Mouse (Mus musculus) adipose tissue, adult 10 weeks (tissue): Measurements from ENCODE around the gene 4930503E14Rik. TPM values are rescaled to one million over a fixed set of nuclear protein-coding genes. Genes with fewer than 3 reads are reported as not detected.

Source experiments
- polyA plus RNA-seq: library from polyadenylated mRNA; stranded (reverse); fragments of 350-450 nt; fragmentation: Illumina TruSeq; extraction: RNeasy Lipid Tissue Mini Kit (QIAGEN cat#74804); gene quantifications from one replicate; pipeline ENCODE4 v1.2.3, GENCODE M21; 2014; ENCODE audit warnings: low read depth, low replicate concordance

The 4930503E14Rik gene
- polyA plus RNA-seq, result not detected

DNA sequence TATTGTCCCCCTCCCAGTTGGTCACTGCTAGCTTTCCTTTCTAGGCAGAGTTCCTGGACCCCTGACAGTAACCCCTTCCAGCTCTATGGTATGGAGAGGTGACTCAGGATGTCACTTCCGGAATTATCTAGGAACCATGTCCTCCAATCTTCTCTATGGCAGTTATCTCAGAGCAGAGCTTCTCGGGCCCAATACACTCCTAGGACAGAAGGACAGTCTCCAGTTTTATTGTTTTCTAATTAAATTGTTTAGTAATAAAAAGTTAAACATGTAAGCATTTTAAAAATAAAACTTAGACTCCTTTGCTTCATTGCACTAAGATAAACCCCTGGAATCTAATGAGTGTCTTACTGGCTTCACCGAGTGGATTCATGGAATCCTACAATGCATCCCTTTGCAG lies at the start of gene 4930503E14Rik:
Gene 4930503E14Rik (minus strand): TSS at position 101 of the 400 bp plus-strand sequence.

GRCm38 (mm10) chr14:44197361-44197760 lies 15.7 kb downstream of the 4930503E14Rik start, which contains the start of gene Gm8212:
TSS of gene Gm8212 (plus strand) at chr14:44197661.

DNA sequence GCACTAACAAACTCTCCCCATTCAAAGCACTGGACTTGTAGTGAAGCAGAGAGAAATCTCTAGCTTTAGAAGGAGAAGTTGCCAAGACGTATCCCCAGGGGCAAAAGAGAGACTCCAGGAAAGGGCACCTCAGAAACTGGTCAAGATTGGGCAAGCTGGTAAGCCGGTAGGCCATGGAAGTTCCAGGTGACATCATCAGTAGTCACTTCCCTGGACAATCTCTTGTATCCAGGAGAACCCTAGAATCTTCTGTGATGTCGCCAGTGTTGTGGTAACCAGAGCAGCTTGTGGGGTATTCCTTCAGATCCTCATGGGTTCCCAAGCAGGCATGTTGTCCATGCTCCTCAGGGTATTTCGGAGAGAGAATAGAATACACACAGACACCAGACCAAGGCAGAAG lies 89.5 kb downstream of the 4930503E14Rik start, which contains the start of gene Gm3327:
Gene Gm3327 (plus strand): TSS at position 301 of the 400 bp plus-strand sequence.

Other genes starting within 250 kb of the 4930503E14Rik start
- not detected for gene Ang6, start 211.0 kb downstream of the 4930503E14Rik start, polyA plus RNA-seq
- 36.8 TPM for gene Ear2, start 110.6 kb downstream of the 4930503E14Rik start, polyA plus RNA-seq
- gene Gm3327, start 89.4 kb downstream of the 4930503E14Rik start, polyA plus RNA-seq, result not detected
- gene Gm8212, start 15.6 kb downstream of the 4930503E14Rik start, polyA plus RNA-seq, result not detected
- gene Gm8220, start 72.3 kb upstream of the 4930503E14Rik start, polyA plus RNA-seq, result not detected
- gene Gm5930, start 125.3 kb upstream of the 4930503E14Rik start, polyA plus RNA-seq, result not detected
- gene Gm8229, start 152.1 kb upstream of the 4930503E14Rik start, polyA plus RNA-seq, result not detected
- gene Gm3371, start 197.4 kb upstream of the 4930503E14Rik start, polyA plus RNA-seq, result not detected
- not detected for gene Gm8232, start 220.4 kb upstream of the 4930503E14Rik start, polyA plus RNA-seq